Mouse (Mus musculus) heart, embryonic 12.5 days (tissue): ENCODE measurements at regions not wholly inside any gene's neighbourhood (a gene's known extent, or its start where the extent isn't known, plus 50 kb on each side); places are given as distances from the start of the nearest gene placed in this dataset.

Source experiments
- ATAC-seq: fragments of 200-750 bp; cut with Nextera tagmentation; 2 replicates; pipeline ENCODE4 v1.8.0; 2017; ENCODE audit warnings: moderate TSS enrichment, moderate library complexity; ENCODE audit not compliant: insufficient number of reproducible peaks, low FRiP score
- H3K27ac ChIP-seq: fragments of 300-500 bp; sonication (generic); 2 replicates; pipeline ENCODE4 v1.5.1; 2016; ENCODE audit warnings: mild to moderate bottlenecking, moderate library complexity; ENCODE audit not compliant: poor library complexity, severe bottlenecking
- H3K27me3 ChIP-seq: fragments of 300-500 bp; sonication (generic); replicated peaks from 2 replicates; pipeline ENCODE4 v1.6.1; 2016; ENCODE audit warnings: mild to moderate bottlenecking, moderate library complexity
- H3K36me3 ChIP-seq: fragments of 300-500 bp; sonication (generic); 2 replicates; pipeline ENCODE4 v1.6.1; 2016; ENCODE audit warnings: mild to moderate bottlenecking, moderate library complexity
- H3K4me1 ChIP-seq: fragments of 300-500 bp; sonication (generic); replicated peaks from 2 replicates; pipeline ENCODE4 v1.6.1; 2016; ENCODE audit warnings: mild to moderate bottlenecking
- H3K4me2 ChIP-seq: fragments of 300-500 bp; sonication (generic); 2 replicates; pipeline ENCODE4 v1.6.1; 2016; ENCODE audit warnings: mild to moderate bottlenecking, moderate library complexity
- H3K4me3 ChIP-seq: fragments of 300-500 bp; sonication (generic); 2 replicates; pipeline ENCODE4 v1.5.1; 2016; ENCODE audit warnings: mild to moderate bottlenecking
- H3K9ac ChIP-seq: fragments of 300-500 bp; sonication (generic); 2 replicates; pipeline ENCODE4 v1.6.1; 2016; ENCODE audit warnings: mild to moderate bottlenecking, moderate library complexity
- H3K9me3 ChIP-seq: fragments of 300-500 bp; sonication (generic); replicated peaks from 2 replicates; pipeline ENCODE4 v1.6.1; 2016; ENCODE audit warnings: mild to moderate bottlenecking, moderate library complexity
- WGBS: fragments of 180-500 bp; shearing (Covaris S2); methylation state at CpG from one replicate; pipeline ENCODE4 v1.1.7; 2016; 5-methylcytosine and 5-hydroxymethylcytosine counted together

DNA sequence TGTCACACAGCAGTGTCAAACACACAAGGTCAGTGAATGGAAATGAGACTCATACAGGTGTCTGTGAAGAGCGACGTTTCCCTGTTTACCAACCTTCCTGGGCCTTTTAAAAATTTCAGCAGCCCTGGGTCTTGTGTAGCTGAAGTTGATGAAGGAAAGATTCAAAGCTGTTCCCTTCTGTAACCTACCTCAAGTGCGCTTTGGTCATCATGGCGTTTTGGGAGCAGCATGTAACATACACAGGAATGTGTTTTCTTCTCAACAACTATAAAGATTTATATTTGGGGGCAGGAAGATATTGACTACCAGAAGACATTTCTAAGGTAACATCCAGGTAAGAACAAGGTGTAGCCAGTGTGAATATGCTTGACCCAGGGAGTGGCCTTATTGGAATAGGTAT is 466.9 kb upstream of the Cdh4 start:
- Histone ChIP-seq H3K4me1 (peaks cover 6% of the 10 kb centered on the region; the same call in 1 of the 2 replicates), H3K27ac (no peak overlapping the region), H3K27me3 (no peaks in the 10 kb centered on the region), H3K9me3 (no peaks in the 10 kb centered on the region), H3K36me3 (no peaks in the 10 kb centered on the region), H3K4me3 (no peak overlapping the region), H3K4me2 (no peak overlapping the region), H3K9ac (no peak overlapping the region)
- WGBS = 86% methylated on average over 4 of the region's 4 CpGs
- ATAC-seq = no peak

DNA sequence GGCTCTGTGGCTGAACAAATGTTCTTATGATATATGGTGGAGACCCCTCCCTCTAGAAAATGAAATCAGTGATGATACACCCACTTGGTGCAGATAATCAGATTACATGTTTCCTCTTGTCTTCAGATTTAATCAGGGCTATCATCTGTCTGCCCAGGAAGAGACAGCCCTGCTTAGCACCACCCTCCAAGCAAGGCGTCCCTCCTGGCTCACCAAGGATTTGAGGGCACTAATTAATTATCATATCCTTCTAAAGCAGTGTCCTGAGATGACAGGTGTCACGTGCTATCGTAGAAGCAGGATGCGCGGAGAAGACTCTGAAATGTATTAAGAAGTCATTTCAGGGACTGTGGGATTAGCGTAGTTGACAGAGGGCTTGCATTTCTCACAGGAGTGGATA is 466.2 kb upstream of the Cdh4 start:
- H3K27ac ChIP-seq = no peak overlapping the region
- no peak overlapping the region for H3K4me2 ChIP-seq
- H3K27me3 ChIP-seq = no peaks in the 10 kb centered on the region
- no peaks in the 10 kb centered on the region for H3K36me3 ChIP-seq
- no peak overlapping the region for H3K4me3 ChIP-seq
- no peak overlapping the region for H3K9ac ChIP-seq
- ATAC-seq = no peak
- H3K4me1 ChIP-seq = peaks cover 9% of the 10 kb centered on the region; the same call in 1 of the 2 replicates
- 78% methylated on average over 6 of the region's 6 CpGs for WGBS
- H3K9me3 ChIP-seq = no peaks in the 10 kb centered on the region

DNA sequence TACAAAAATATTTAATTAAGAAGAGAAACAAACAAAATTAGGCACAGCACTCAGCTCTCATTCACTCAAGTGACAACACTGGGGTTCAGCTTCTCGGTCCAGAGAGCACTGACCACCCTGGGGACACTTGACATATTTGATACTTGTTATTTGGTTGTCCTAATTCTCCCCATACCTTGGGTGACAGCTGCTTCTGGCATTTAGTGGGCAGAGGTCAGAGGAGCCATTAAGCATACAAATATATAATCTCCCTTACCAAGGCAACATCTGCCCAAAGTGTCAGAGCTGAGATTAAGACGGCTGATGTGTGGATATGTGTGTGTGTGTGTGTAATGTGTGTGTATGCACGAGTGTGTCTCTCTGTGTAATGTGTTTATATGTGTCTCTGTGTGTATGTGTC is 465.7 kb upstream of the Cdh4 start:
- no peak overlapping the region for H3K4me3 ChIP-seq
- no peaks in the 10 kb centered on the region for H3K27me3 ChIP-seq
- H3K4me2 ChIP-seq = no peak overlapping the region
- no peak overlapping the region for H3K9ac ChIP-seq
- 70% methylated on average over 3 of the region's 3 CpGs for WGBS
- H3K36me3 ChIP-seq = no peaks in the 10 kb centered on the region
- no peaks in the 10 kb centered on the region for H3K9me3 ChIP-seq
- H3K4me1 ChIP-seq = peaks cover 9% of the 10 kb centered on the region; the same call in 1 of the 2 replicates
- ATAC-seq = no peak
- no peak overlapping the region for H3K27ac ChIP-seq

DNA sequence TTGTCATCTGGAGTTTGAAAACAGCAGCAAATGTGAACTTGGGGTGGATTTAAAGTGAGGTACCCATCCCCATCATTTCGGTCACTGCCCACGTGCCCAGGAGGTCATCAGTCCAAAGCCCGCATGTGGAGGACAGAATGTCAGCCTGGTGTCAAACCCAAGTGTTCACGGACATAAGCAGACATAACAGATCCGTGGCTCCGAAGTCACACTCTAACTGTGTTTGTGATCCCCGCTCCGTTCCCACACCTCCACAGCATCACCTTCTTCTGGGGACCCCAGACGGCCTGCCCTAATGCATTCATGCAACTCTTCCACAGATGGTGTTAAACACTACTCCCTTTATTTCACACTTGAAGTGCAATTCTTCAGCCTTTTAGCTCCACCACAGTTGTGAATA is 462.8 kb upstream of the Cdh4 start:
- H3K27me3 ChIP-seq = no peaks in the 10 kb centered on the region
- no peak for ATAC-seq
- H3K4me3 ChIP-seq = no peak overlapping the region
- no peak overlapping the region for H3K9ac ChIP-seq
- H3K36me3 ChIP-seq = no peaks in the 10 kb centered on the region
- 88% methylated on average over 9 of the region's 9 CpGs for WGBS
- H3K9me3 ChIP-seq = no peaks in the 10 kb centered on the region
- H3K4me2 ChIP-seq = no peak overlapping the region
- peaks cover 17% of the 10 kb centered on the region; the same call in 1 of the 2 replicates for H3K4me1 ChIP-seq
- no peak overlapping the region for H3K27ac ChIP-seq

DNA sequence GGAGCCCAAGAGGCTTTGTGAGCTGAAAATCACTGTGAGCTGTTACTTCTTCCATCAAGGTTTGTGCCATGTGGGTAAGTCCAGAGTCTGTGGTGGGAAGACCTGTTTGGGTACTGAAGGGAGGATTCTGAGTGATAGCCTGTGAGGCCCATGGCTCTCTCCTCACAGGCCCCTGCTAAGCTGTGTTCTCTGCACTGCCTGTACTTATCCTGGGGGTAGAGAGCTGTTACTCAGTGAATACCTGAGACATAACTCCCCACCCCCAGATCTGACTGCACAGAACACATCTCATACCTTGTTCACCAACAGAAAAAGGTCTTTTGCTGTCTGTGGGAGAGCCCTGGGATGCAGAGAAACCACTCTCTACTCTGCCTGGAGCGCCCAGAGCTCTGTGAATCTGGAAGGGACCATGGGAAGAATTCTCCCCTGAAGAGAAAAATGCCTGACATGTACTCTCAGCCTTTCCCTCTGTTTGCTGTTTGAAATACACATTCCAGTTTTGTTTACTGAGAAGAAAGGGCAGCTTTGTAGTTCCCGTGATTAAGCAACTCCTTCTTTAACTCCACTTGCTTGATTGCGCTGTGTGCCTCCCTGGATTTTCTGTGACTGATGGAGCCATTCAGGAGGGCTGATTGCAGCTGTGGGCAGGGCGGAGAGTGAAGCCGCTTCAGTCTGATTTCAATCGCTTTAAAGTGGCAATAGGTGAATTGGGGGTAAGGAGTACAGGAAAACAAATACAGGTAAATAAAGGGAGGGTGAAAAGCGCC is 460.3 kb upstream of the Cdh4 start:
- no peak overlapping the region for H3K4me3 ChIP-seq
- H3K4me2 ChIP-seq = no peak overlapping the region
- H3K27me3 ChIP-seq = no peaks in the 10 kb centered on the region
- peaks cover 17% of the 10 kb centered on the region; the same call in 1 of the 2 replicates for H3K4me1 ChIP-seq
- H3K36me3 ChIP-seq = no peaks in the 10 kb centered on the region
- no peak for ATAC-seq
- no peak overlapping the region for H3K9ac ChIP-seq
- no peak overlapping the region for H3K27ac ChIP-seq
- no peaks in the 10 kb centered on the region for H3K9me3 ChIP-seq
- WGBS = 56% methylated on average over 7 of the region's 7 CpGs

DNA sequence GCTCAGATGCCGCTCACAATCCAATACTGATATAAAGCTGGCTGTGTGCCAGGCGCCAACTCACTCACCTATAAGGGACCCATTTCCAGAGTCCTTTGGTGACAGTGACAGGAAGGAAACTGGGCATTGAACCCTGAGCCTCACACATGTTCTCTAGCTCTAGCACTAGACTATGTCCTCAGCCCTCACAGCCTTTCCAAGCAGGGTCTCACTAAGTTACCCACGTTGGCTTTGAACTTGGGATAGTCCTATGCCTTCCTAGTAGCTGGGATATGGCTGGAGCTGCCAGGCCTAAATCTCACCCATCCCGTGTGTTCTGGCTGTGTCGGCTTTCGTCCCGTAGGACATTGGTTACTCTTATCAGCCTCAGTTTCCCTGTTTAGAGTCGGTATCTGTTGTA is 458.4 kb upstream of the Cdh4 start:
- H3K4me3 ChIP-seq = no peak overlapping the region
- no peak overlapping the region for H3K27ac ChIP-seq
- H3K27me3 ChIP-seq = no peaks in the 10 kb centered on the region
- H3K4me2 ChIP-seq = no peak overlapping the region
- no peak overlapping the region for H3K9ac ChIP-seq
- H3K9me3 ChIP-seq = no peaks in the 10 kb centered on the region
- ATAC-seq = no peak
- peaks cover 15% of the 10 kb centered on the region; the same call in 1 of the 2 replicates for H3K4me1 ChIP-seq
- WGBS = 88% methylated on average over 8 of the region's 8 CpGs
- no peaks in the 10 kb centered on the region for H3K36me3 ChIP-seq

DNA sequence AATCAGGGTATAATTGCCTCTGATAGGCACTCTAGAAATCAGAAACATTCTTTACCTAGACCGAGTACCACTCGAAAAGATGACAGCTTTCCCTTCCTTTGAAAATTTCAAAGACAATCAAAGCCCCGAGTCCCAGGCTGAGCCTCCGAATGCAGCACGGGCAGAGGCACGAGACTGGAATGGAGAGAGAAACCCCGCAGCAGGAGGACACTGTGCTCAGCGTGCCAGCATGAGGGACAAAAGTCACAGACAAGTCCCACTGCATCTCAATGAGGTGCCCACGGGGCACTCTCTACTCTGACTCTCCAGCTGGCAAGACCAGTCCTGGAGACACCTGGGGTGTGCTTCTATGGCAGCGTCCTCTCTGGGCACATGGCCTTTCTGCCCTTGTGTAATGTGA is 454.3 kb upstream of the Cdh4 start:
- no peaks in the 10 kb centered on the region for H3K36me3 ChIP-seq
- 71% methylated on average over 10 of the region's 10 CpGs for whole genome bisulfite sequencing
- H3K4me1 ChIP-seq = no peaks in the 10 kb centered on the region; the same call in 1 of the 2 replicates
- H3K27me3 ChIP-seq = no peaks in the 10 kb centered on the region
- no peak overlapping the region for H3K4me3 ChIP-seq
- H3K27ac ChIP-seq = no peak overlapping the region
- no peak for ATAC-seq
- H3K4me2 ChIP-seq = no peak overlapping the region
- H3K9ac ChIP-seq = no peak overlapping the region
- no peaks in the 10 kb centered on the region for H3K9me3 ChIP-seq

DNA sequence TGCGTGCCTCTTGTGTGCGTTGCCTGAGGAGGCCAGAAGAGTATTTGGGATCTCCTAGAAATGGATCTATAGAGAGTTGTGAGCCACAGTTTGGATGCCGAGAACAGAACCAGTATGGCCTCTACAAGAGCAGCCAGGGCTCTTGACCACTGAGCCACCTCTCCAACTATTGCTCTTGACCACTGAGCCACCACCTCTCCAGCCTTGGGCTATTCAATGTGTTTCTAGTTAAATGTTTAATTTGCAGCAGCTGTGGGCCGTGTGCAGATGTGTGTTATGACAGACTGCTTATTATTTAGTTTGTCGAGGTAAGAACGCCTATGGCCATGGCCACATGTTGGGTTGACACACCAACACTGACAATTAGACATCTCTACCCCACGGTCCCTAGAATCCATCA is 452.9 kb upstream of the Cdh4 start:
- ATAC-seq = no peak
- Histone ChIP-seq H3K4me2 (no peak overlapping the region), H3K36me3 (no peaks in the 10 kb centered on the region), H3K9ac (no peak overlapping the region), H3K27ac (no peak overlapping the region), H3K4me3 (no peak overlapping the region), H3K4me1 (no peaks in the 10 kb centered on the region; the same call in 1 of the 2 replicates), H3K9me3 (no peaks in the 10 kb centered on the region), H3K27me3 (no peaks in the 10 kb centered on the region)
- 83% methylated on average over 7 of the region's 7 CpGs for WGBS

DNA sequence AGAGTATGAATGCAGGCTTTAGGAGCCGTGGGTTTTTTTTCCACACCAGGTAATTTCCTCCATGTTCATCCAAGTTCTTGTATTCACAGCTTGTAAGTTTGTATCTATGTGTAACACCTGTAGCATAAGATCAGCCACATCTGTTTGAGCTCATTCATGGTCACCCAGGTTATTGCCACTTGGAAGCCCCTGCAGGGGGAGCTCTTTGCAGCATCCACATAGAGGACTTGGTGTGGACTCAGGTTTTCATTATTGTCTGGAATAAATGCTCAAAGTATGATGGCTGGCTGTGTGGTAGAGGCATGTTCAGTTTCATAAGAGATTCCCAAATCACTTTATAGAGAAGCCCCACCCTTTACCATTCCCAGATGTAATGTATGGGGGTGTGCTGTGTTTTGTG is 452.4 kb upstream of the Cdh4 start:
- Histone ChIP-seq H3K4me2 (no peak overlapping the region), H3K4me1 (no peaks in the 10 kb centered on the region; the same call in 1 of the 2 replicates), H3K9ac (no peak overlapping the region), H3K9me3 (no peaks in the 10 kb centered on the region), H3K36me3 (no peaks in the 10 kb centered on the region), H3K4me3 (no peak overlapping the region), H3K27me3 (no peaks in the 10 kb centered on the region), H3K27ac (no peak overlapping the region)
- WGBS = 74% methylated on average over 1 of the region's 1 CpGs
- no peak for ATAC-seq

DNA sequence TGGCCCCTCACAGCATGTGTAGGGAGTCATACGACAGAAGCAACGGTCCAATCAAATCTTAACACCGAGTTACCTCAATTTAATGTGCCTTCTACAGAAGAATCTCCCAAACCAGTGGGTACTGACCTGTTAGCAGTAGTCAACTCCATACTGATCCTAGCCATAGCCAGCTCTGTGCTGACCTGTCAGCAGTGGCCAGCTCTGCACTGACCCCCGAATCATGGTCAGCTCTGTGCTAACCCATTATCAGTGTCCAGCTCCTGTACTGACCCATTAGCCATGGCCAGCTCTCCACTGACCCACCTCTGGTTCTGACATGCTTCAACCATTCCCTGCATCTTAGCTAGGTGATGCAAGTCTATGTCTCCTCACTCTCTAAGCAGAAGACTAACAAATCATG is 451.3 kb upstream of the Cdh4 start:
- Histone ChIP-seq H3K27me3 (no peaks in the 10 kb centered on the region), H3K36me3 (no peaks in the 10 kb centered on the region), H3K4me1 (no peaks in the 10 kb centered on the region; the same call in 1 of the 2 replicates), H3K9me3 (no peaks in the 10 kb centered on the region), H3K4me2 (no peak overlapping the region), H3K4me3 (no peak overlapping the region), H3K9ac (no peak overlapping the region), H3K27ac (no peak overlapping the region)
- WGBS = 79% methylated on average over 4 of the region's 4 CpGs
- no peak for ATAC-seq

DNA sequence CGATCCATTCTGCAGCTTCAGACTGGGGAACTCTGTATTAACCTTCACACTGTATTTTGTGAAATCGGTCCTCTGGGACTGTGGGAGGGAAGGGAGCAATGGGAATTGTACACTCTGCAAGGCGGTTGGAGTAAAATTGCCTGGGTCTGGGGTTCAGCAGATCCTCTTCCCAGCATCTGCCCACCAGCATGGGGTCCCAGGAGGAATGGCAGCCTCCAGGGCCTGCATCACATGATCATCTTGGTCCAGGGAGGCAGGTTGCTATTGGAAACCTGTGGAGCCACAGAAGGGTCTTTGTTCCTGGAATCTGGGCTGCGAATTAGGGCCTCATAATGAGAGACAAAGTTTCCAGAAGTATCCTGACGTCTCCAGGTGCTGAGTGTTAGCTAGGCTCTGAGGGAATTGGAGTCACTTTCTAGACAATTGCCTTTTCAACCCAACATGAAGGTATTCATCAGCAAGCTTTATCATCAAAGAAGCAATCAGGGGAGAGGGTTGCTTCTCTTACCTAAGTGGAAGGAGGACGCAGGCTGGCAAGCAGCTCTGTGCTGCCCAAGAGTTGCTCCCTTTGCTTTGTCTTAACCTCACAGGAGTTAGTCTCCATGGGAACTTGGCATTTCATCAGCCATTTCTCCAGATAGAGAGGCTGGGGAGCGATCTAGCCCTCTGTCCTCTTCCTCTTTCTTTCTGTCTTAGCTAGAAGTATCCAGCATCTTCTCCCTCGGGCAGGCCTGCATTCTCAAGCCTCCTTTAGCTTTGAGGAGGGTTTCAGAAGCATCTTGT is 449.7 kb upstream of the Cdh4 start:
- no peaks in the 10 kb centered on the region for H3K4me1 ChIP-seq
- no peak for ATAC-seq
- WGBS = 60% methylated on average over 8 of the region's 8 CpGs

More for the DNA sequence above, 449.7 kb upstream of the Cdh4 start:
- Histone ChIP-seq H3K27ac (no peak overlapping the region), H3K36me3 (no peaks in the 10 kb centered on the region), H3K9me3 (no peaks in the 10 kb centered on the region), H3K4me2 (no peak overlapping the region), H3K27me3 (no peaks in the 10 kb centered on the region), H3K9ac (no peak overlapping the region), H3K4me3 (no peak overlapping the region)
